ENCODE assay signal across 23 mouse cellular contexts in genomic region chr5:53479161-53479560, GRCm38 (mm10). TPM values are rescaled to one million over a fixed set of nuclear protein-coding genes. Genes with fewer than 3 reads are reported as not detected.
DNase-seq lines count a peak whose midpoint lies in the region; ATAC-seq and TF ChIP-seq lines count a peak whose summit lies in the region.
"Had no signal": no experiment of that assay in that cellular context is flagged by ENCODE, and none has a peak within 500 bp of the region (broad histone marks: within the 10 kb centered on the region; RNA-seq: fewer than 3 reads in every experiment).

No protein-coding gene starts in this region.

- intact Hi-C loops in gastrocnemius, adult 2 months (cut with DNase I) = no loop called here

- peak; percentile 68 to 85 for DNase-seq in adrenal gland, adult (ENCODE audit: inconsistent age in 2 of 2, low spot score in 1 of 2)
- no peak for DNase-seq in adrenal gland, postnatal 25 days
- no peak for DNase-seq in gastrocnemius, adult 2 months
- DNase-seq in gastrocnemius, adult 18-20 months (ENCODE audit: low spot score) = no peak
- DNase-seq in adrenal gland, postnatal 14 days = peak; percentile 55
- DNase-seq in cerebellum, adult 11 months = no peak
- DNase-seq: B cell, adult 2 months; cerebellum, adult 18-20 months; cerebellum, adult 8-10 months; cerebellum, adult 9-11 months; cerebellum, postnatal 14 days; cerebellum, postnatal 36 days; embryo, embryonic 11 days had no signal

- TF ChIP-seq CTCF in gastrocnemius, adult 2 months (IDR thresholded peaks at IDR 0.05) = no peak

- no peak for ATAC-seq in forebrain, embryonic 12.5 days (ENCODE audit: low FRiP score)
- ATAC-seq: activated CD4-positive, CD25-positive, alpha-beta regulatory T cell, adult 4 months; CD4-positive, CD25-positive, alpha-beta regulatory T cell, adult 4 months; forebrain, embryonic 14.5 days; forebrain, embryonic 16.5 days had no signal

- H3K27ac ChIP-seq in gastrocnemius, adult 2 months = peak overlapping the region; percentile 49
- no peak overlapping the region for H3K27ac ChIP-seq in forebrain, embryonic 12.5 days
- H3K27ac ChIP-seq: embryonic facial prominence, embryonic 13.5 days; embryonic facial prominence, embryonic 15.5 days had no signal

- H3K27me3 ChIP-seq in forebrain, embryonic 12.5 days = no peaks in the 10 kb centered on the region
- H3K27me3 ChIP-seq: CH12.LX; embryonic facial prominence, embryonic 13.5 days; embryonic facial prominence, embryonic 15.5 days; Patski had no signal

- no peak overlapping the region for H3K9ac ChIP-seq in forebrain, embryonic 12.5 days
- H3K9ac ChIP-seq: embryonic facial prominence, embryonic 13.5 days; embryonic facial prominence, embryonic 15.5 days had no signal

- no peak overlapping the region for H3K4me3 ChIP-seq in gastrocnemius, adult 2 months
- H3K4me3 ChIP-seq in forebrain, embryonic 12.5 days (replicated peaks) = no peak overlapping the region
- H3K4me3 ChIP-seq: embryonic facial prominence, embryonic 13.5 days; embryonic facial prominence, embryonic 15.5 days had no signal

- H3K36me3 ChIP-seq in forebrain, embryonic 12.5 days (replicated peaks) = no peaks in the 10 kb centered on the region
- H3K36me3 ChIP-seq: embryonic facial prominence, embryonic 13.5 days; embryonic facial prominence, embryonic 15.5 days; G1E had no signal

- no peaks in the 10 kb centered on the region for H3K9me3 ChIP-seq in forebrain, embryonic 12.5 days
- H3K9me3 ChIP-seq: embryonic facial prominence, embryonic 13.5 days; embryonic facial prominence, embryonic 15.5 days; G1E had no signal

- 88% methylated on average over 6 of the region's 6 CpGs for WGBS in forebrain, embryonic 12.5 days

- no peak overlapping the region for H3K4me2 ChIP-seq in forebrain, embryonic 12.5 days
- H3K4me2 ChIP-seq: embryonic facial prominence, embryonic 13.5 days; embryonic facial prominence, embryonic 15.5 days had no signal

- H3K4me1 ChIP-seq in forebrain, embryonic 12.5 days = no peaks in the 10 kb centered on the region
- H3K4me1 ChIP-seq: embryonic facial prominence, embryonic 15.5 days had no signal

RNA-seq across cellular contexts. Expression of gene Rbpj, which starts 13.2 kb away (rescaled TPM):
- total RNA-seq in adrenal gland, postnatal 25 days (2021) = 37.7 and 42.6 TPM in 2 replicates
- 10 to 100 TPM; 20.9 to 21.7 TPM for total RNA-seq in gastrocnemius, adult 2 months (2021)
- total RNA-seq in gastrocnemius, adult 18-20 months (2021) = 10 to 100 TPM; 17.1 to 18.0 TPM
- total RNA-seq in adrenal gland, postnatal 14 days (2021) = 31.4 and 36.2 TPM in 2 replicates
- polyA plus RNA-seq in forebrain, embryonic 12.5 days (2016; fragmentation: Nextera tagmentation; extraction: Ambion mirVana) = 67.9 and 70.6 TPM in 2 replicates

Comparison
In these comparisons a context has a peak if more than half of its experiments do, and no peak if none do; other contexts are left out.
1. DNase-seq: peak in adrenal gland, adult (2 of 2) and adrenal gland, postnatal 14 days (single experiment); none in adrenal gland, postnatal 25 days (single experiment), gastrocnemius, adult 2 months (single experiment), gastrocnemius, adult 18-20 months (single experiment) and cerebellum, adult 11 months (single experiment).